Mouse (Mus musculus) midbrain, embryonic 13.5 days (tissue): ENCODE data around the gene Slit1. TPM values are rescaled to one million over a fixed set of nuclear protein-coding genes. Genes with fewer than 3 reads are reported as not detected.

Experiments
- ATAC-seq: fragments of 200-750 bp; cut with Nextera tagmentation; 2 replicates; pipeline ENCODE4 v1.8.0; 2017; ENCODE audit warnings: mild to moderate bottlenecking, moderate TSS enrichment, moderate library complexity
- H3K27ac ChIP-seq: fragments of 300-500 bp; sonication (generic); 2 replicates; pipeline ENCODE4 v1.5.1; 2015; ENCODE audit warnings: inconsistent platforms, mild to moderate bottlenecking, moderate library complexity
- H3K27me3 ChIP-seq: fragments of 300-500 bp; sonication (generic); 2 replicates; pipeline ENCODE4 v1.6.1; 2015; ENCODE audit warnings: mild to moderate bottlenecking, inconsistent platforms
- H3K36me3 ChIP-seq: fragments of 300-500 bp; sonication (generic); 2 replicates; pipeline ENCODE4 v1.6.1; 2015; ENCODE audit warnings: mild to moderate bottlenecking, inconsistent platforms
- H3K4me1 ChIP-seq: fragments of 300-500 bp; sonication (generic); replicated peaks from 2 replicates; pipeline ENCODE4 v1.6.1; 2015; ENCODE audit warnings: inconsistent platforms
- H3K4me2 ChIP-seq: fragments of 300-500 bp; sonication (generic); replicated peaks from 2 replicates; pipeline ENCODE4 v1.6.1; 2015; ENCODE audit warnings: moderate library complexity, mild to moderate bottlenecking, inconsistent platforms
- H3K4me3 ChIP-seq: fragments of 300-500 bp; sonication (generic); replicated peaks from 2 replicates; pipeline ENCODE4 v1.5.1; 2015; ENCODE audit warnings: mild to moderate bottlenecking, inconsistent platforms
- H3K9ac ChIP-seq: fragments of 300-500 bp; sonication (generic); replicated peaks from 2 replicates; pipeline ENCODE4 v1.6.1; 2015; ENCODE audit warnings: mild to moderate bottlenecking, inconsistent platforms
- H3K9me3 ChIP-seq: fragments of 300-500 bp; sonication (generic); 2 replicates; pipeline ENCODE4 v1.6.1; 2016; ENCODE audit warnings: mild to moderate bottlenecking, inconsistent platforms
- WGBS: fragments of 180-500 bp; shearing (Covaris S2); methylation state at CpG from one replicate; pipeline ENCODE4 v1.1.7; 2015; 5-methylcytosine and 5-hydroxymethylcytosine counted together
- polyA plus RNA-seq: library from polyadenylated mRNA; unstranded; fragments of >200 nt; fragmentation: Nextera tagmentation; extraction: Ambion mirVana; gene quantifications from 2 replicates; pipeline ENCODE4 v1.2.1, GENCODE M21; 2015

The Slit1 gene
- polyA plus RNA-seq, 1 experiment from 2014 or later, result 23.8 TPM

DNA sequence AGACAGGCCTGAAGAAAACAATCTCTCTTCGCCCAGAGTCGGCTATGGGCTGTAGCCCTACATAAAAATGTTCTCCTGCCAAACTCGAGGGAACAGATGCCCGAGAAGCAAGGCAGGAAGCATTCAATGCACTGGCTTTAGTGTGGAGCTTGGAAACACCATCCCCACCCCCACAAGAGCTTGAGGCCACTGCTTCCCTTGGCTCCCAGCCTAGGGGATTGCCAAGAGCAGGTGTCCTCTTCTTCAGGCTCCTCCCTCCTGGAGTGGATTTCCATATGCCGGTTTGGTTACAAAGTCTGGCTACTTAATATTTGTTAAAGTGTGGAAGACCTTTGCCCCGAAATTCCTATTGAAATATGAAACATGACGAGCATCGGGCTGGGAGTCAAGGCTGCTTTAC is 24.0 kb downstream of the Slit1 start:
- no peaks in the 10 kb centered on the region for H3K9me3 ChIP-seq
- no peak overlapping the region for H3K4me3 ChIP-seq
- H3K27ac ChIP-seq, result no peak overlapping the region
- no peak for ATAC-seq
- H3K4me1 ChIP-seq, result peaks cover 57% of the 10 kb centered on the region
- peaks cover 5% of the 10 kb centered on the region; the same call in 1 of the 2 replicates for H3K36me3 ChIP-seq
- WGBS, result 78% methylated on average over 8 of the region's 8 CpGs
- H3K4me2 ChIP-seq, result no peak overlapping the region
- H3K9ac ChIP-seq, result no peak overlapping the region
- H3K27me3 ChIP-seq, result peaks cover 9% of the 10 kb centered on the region; the same call in 1 of the 2 replicates

- Histone ChIP-seq H3K4me3 (no peak overlapping the region), H3K4me2 (no peak overlapping the region), H3K4me1 (peaks cover 49% of the 10 kb centered on the region), H3K27me3 (peaks cover 18% of the 10 kb centered on the region), H3K36me3 (peaks cover 5% of the 10 kb centered on the region; the same call in 1 of the 2 replicates), H3K27ac (0 out of 2 replicates have a peak overlapping the region, but pooled peaks have one; percentile 27), H3K9me3 (no peaks in the 10 kb centered on the region), H3K9ac (no peak overlapping the region)
- peak; percentile 56 for ATAC-seq
- WGBS, result 18% methylated on average over 19 of the region's 19 CpGs
Measured at GRCm38 (mm10) chr19:41716233-41717218, 26.9 kb downstream of the Slit1 start.

GRCm38 (mm10) chr19:41714431-41714917 is 29.0 kb downstream of the Slit1 start:
- no peak for ATAC-seq
- Histone ChIP-seq H3K9me3 (no peaks in the 10 kb centered on the region), H3K4me1 (peaks cover 53% of the 10 kb centered on the region), H3K9ac (no peak overlapping the region), H3K4me3 (no peak overlapping the region), H3K4me2 (no peak overlapping the region), H3K27me3 (peaks cover 18% of the 10 kb centered on the region), H3K27ac (no peak overlapping the region), H3K36me3 (no peaks in the 10 kb centered on the region; the same call in 1 of the 2 replicates)
- 43% methylated on average over 9 of the region's 9 CpGs for WGBS

DNA sequence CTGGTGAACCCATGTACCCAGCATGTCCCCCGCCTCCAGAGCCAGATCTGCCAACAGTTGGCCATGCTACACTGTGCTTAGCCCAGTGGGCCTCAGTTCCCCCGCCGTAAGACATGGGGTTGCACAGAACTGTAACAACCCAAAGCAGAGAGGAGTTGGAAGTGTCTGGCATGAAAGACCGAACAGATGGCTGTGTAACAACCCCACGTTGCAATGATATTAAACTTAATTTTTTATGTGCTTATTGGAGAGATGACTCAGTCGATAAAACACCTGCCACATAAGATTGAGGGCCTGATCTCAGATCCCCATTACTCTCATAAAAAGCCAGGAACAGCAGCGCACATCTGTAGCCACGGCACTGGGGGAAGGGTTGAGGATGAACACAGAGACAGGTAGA is 30.6 kb downstream of the Slit1 start:
- 89% methylated on average over 8 of the region's 8 CpGs for WGBS
- ATAC-seq, result no peak

GRCm38 (mm10) chr19:41711665-41712064 is 31.8 kb downstream of the Slit1 start:
- H3K4me2 ChIP-seq, result no peak overlapping the region
- ATAC-seq, result no peak

More for the DNA sequence above, 30.6 kb downstream of the Slit1 start:
- H3K27me3 ChIP-seq, result peaks cover 9% of the 10 kb centered on the region
- no peak overlapping the region for H3K4me2 ChIP-seq
- no peaks in the 10 kb centered on the region for H3K9me3 ChIP-seq
- no peak overlapping the region for H3K27ac ChIP-seq
- H3K4me1 ChIP-seq, result peaks cover 45% of the 10 kb centered on the region
- H3K9ac ChIP-seq, result no peak overlapping the region
- H3K4me3 ChIP-seq, result no peak overlapping the region
- H3K36me3 ChIP-seq, result no peaks in the 10 kb centered on the region

DNA sequence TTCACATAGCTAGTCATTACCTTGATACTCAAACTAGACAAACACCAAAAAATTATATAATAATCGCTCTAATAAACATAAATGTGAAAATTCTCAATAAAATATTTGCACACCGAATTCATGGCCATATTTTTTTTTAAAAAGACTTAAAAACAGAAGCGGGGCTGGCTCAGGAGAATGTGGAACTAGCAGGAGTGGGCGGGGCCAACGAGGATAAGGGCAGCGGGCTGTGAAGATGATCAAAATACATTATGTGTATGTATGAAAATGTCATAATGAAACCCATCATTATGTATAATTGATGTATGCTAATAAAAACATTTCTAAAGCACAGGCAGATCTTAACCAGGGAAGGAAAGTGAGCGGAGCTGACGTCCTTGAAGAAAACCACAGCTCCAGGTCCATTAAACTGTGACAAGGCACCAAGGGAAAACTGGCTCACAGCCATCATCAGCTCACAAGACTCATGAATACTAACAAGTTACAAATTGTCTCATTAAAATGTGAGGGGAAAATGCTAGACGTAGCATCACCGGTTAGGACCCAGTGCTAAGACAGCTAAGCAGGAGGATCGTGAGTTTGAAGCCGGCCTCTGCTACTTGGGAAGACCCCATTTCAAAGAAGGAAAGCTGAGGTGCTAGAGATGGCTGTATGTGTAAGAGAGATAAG is 33.8 kb downstream of the Slit1 start:
- 66% methylated on average over 12 of the region's 12 CpGs for whole genome bisulfite sequencing
- peaks cover 44% of the 10 kb centered on the region for H3K4me1 ChIP-seq
- ATAC-seq, result 0 out of 2 replicates have a peak, but pooled peaks have one; percentile 15
- H3K9me3 ChIP-seq, result no peaks in the 10 kb centered on the region
- H3K27ac ChIP-seq, result peak overlapping the region; percentile 58; the same call in 1 of the 2 replicates
- H3K4me3 ChIP-seq, result no peak overlapping the region
- H3K4me2 ChIP-seq, result no peak overlapping the region
- H3K27me3 ChIP-seq, result peaks cover 9% of the 10 kb centered on the region; the same call in 1 of the 2 replicates
- H3K9ac ChIP-seq, result no peak overlapping the region
- H3K36me3 ChIP-seq, result no peaks in the 10 kb centered on the region

More at GRCm38 (mm10) chr19:41711665-41712064, 31.8 kb downstream of the Slit1 start:
- Histone ChIP-seq H3K27ac (no peak overlapping the region), H3K27me3 (peaks cover 9% of the 10 kb centered on the region), H3K9ac (no peak overlapping the region), H3K4me1 (peaks cover 45% of the 10 kb centered on the region), H3K4me3 (no peak overlapping the region), H3K36me3 (no peaks in the 10 kb centered on the region), H3K9me3 (no peaks in the 10 kb centered on the region)
- WGBS, result 92% methylated on average over 9 of the region's 9 CpGs

DNA sequence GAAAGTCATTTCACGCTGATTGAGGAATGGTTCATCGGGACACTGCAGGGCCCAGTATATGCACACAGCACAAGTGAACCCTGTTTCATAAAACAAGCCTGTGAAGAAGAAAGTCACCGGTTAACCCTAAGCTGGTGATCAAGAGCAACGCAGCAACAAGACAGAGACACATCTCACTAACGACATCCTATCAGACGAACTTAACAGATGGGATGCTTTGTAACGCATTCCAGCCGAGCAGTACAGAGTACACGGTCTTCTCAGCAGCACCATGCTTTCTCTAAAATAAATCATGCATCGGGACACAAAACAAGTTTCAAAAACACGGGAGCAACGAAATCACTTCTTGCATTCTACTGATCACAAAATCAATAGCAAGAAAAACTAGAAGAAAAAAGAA is 35.6 kb downstream of the Slit1 start:
- ATAC-seq, result no peak
- WGBS, result 58% methylated on average over 12 of the region's 12 CpGs
- Histone ChIP-seq H3K9me3 (no peaks in the 10 kb centered on the region), H3K36me3 (no peaks in the 10 kb centered on the region), H3K9ac (no peak overlapping the region), H3K4me3 (no peak overlapping the region), H3K4me2 (no peak overlapping the region), H3K27ac (peak overlapping the region; percentile 27; the same call in 1 of the 2 replicates), H3K27me3 (peaks cover 9% of the 10 kb centered on the region; the same call in 1 of the 2 replicates), H3K4me1 (peaks cover 44% of the 10 kb centered on the region)

DNA sequence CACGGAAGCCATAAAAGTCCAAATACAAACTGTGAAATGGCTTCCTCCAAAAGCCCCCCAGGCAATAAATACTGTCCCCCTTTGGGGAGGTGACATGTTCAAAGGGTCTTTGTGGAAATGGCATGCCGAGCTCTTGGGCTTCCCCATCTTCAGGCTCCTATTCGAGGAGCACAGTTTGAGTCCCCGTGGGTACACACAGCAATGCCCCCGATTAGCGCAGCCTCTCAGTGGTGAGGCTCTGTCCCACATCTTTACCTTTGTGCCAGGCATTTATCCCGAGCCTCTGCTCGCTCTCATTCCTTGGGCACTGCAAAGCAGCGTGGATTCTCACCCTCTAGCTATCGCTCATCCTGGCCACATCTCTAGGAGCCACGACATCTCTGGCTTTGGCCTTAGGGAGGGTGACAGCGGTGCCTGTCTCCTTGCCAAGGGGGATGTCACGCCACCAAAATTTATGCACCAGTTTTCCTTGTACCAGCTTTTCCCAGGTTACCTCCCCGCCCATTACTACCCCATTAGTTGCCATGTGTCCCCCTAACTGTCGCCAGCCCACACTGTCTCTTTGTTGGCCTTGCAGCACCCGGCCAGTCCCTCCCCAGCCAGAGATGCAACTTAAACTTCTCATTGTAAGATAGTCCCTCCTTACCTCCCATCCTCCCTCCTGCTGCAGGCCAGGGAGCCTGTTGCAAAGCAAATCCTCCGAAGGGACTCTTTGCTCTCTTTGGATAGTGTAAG is 37.2 kb downstream of the Slit1 start:
- H3K36me3 ChIP-seq, result no peaks in the 10 kb centered on the region
- ATAC-seq, result no peak
- no peaks in the 10 kb centered on the region for H3K9me3 ChIP-seq
- no peak overlapping the region for H3K27ac ChIP-seq
- no peak overlapping the region for H3K4me3 ChIP-seq
- 60% methylated on average over 17 of the region's 17 CpGs for WGBS
- no peaks in the 10 kb centered on the region for H3K27me3 ChIP-seq
- no peak overlapping the region; the same call in 1 of the 2 replicates for H3K4me2 ChIP-seq
- peaks cover 47% of the 10 kb centered on the region for H3K4me1 ChIP-seq
- H3K9ac ChIP-seq, result 0 out of 2 replicates have a peak overlapping the region, but pooled peaks have one; percentile 28

DNA sequence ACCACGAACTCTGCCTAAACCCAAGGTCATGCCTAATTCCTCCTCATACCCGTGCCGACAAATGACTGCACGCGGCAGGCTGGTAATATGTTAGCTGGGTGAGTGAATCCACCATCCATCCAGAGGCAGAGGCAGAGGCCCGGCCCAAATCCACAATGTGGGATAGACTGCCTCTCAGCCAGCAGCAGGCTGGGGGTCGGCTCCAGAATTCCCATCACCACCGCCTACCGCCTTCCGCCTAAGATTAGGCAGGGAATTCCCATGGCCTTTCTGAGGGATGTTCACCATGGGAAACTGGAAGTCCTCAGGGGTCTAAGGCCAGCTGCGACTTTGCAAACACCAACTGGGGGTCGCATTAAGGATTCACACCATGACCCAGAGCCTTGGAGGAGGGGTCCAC is 38.0 kb downstream of the Slit1 start:
- Histone ChIP-seq H3K4me1 (peaks cover 53% of the 10 kb centered on the region), H3K27me3 (no peaks in the 10 kb centered on the region), H3K36me3 (no peaks in the 10 kb centered on the region), H3K9ac (no peak overlapping the region), H3K27ac (no peak overlapping the region), H3K4me3 (no peak overlapping the region), H3K4me2 (no peak overlapping the region), H3K9me3 (no peaks in the 10 kb centered on the region)
- ATAC-seq, result no peak
- 21% methylated on average over 12 of the region's 12 CpGs for WGBS

DNA sequence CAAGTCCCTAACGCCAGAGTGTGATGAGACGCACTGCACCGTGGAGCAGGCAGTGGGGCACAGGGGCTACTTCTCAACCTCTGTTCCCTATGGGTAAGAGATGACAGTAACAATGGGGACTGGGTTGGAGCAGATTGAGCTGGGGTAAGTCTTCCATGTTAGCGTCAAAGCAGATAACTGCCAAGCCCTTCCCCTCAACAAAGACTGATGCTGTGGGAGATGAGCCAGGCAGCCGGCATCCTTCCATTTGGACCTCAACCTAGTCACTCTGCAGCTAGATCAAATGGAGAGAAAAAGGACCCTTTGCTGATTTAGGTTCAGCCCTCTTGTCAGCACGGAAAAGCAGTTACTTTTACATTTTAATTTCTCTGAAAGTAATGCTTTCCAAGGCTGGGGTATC is 40.8 kb downstream of the Slit1 start:
- no peak overlapping the region for H3K4me2 ChIP-seq
- H3K4me3 ChIP-seq, result no peak overlapping the region
- H3K27me3 ChIP-seq, result no peaks in the 10 kb centered on the region
- WGBS, result 69% methylated on average over 6 of the region's 6 CpGs
- no peak for ATAC-seq
- no peak overlapping the region for H3K9ac ChIP-seq
- H3K36me3 ChIP-seq, result no peaks in the 10 kb centered on the region
- peaks cover 68% of the 10 kb centered on the region for H3K4me1 ChIP-seq
- H3K9me3 ChIP-seq, result no peaks in the 10 kb centered on the region
- H3K27ac ChIP-seq, result no peak overlapping the region

DNA sequence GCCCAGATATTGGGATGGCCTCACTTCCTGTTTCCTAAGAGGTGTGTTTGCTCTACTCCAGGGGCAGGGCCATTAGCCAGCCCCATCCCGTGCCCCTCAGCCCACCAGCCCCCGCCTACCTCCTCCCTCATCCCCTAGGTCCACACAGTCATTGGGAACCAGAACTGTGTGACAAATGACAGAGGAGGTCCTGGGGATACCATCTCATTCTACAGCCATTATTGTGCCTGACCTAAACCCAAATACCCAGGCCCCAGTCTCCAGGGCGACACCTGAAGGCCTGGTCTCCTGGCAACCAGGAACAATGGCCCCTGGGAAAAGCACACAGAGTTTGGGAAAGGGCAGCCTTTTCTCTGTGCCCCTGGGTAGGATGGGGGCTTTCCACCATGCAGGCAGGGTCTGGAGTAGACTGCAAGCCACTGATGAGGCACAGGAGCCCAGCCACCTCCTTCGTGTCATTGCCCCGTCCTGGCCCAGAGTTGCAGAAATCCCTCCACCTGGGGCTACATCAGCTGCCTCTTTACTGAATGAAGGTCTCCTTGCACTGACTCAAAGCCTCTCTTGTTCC is 44.5 kb downstream of the Slit1 start:
- Histone ChIP-seq H3K27me3 (no peaks in the 10 kb centered on the region), H3K36me3 (no peaks in the 10 kb centered on the region), H3K4me2 (no peak overlapping the region), H3K9me3 (no peaks in the 10 kb centered on the region), H3K4me1 (peaks cover 73% of the 10 kb centered on the region), H3K4me3 (no peak overlapping the region), H3K9ac (no peak overlapping the region), H3K27ac (peak overlapping the region; percentile 49)
- 8% methylated on average over 5 of the region's 5 CpGs for WGBS
- peak; percentile 22; the same call in 1 of the 2 replicates for ATAC-seq
